Mouse (Mus musculus): ENCODE measurements at regions not wholly inside any gene's neighbourhood (a gene's known extent, or its start where the extent isn't known, plus 50 kb on each side); places are given as distances from the start of the nearest gene placed in this dataset.

DNA sequence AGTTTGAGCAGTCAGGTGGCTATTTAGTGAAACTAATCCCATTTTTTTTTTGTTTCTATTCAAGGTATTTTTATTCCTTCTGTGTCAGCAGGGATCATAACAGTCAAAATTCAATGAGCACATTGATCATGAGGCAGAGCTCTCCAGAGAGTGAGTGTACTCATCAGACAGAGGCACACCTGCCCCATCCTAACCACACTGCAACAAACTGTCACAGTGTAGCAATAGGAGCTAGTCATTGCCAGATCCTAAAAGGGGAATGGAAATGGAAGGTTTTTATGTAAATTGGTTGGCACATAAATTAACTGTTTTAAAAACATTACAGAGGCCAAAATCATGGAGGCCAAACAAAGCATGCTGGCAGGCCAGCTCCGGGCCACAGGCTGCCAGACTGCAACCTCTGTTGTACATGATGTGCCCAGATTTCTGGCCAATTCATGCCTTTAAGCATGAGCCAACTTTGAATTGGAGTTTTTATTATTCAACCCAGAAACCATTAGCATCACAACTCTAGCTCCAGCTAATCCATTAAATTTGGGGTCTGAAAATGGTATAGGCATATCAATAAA lies 244.9 kb downstream of the Fscb start:
- Histone ChIP-seq H3K4me3 (ENCODE audit: control insufficient read depth in 1 of 2, insufficient read depth in 1 of 2, low read depth in 2 of 2, low read length in 2 of 2) (no peak overlapping the region), H3K27me3 (ENCODE audit: control insufficient read depth in 1 of 2, insufficient read depth in 2 of 2, low read length in 2 of 2) (no peaks in the 10 kb centered on the region), H3K9me3 (replicated peaks; ENCODE audit: insufficient read depth, low read length) (no peaks in the 10 kb centered on the region), H3K79me2 (ENCODE audit: control insufficient read depth, insufficient read depth, low read length, poor library complexity) (no peaks in the 10 kb centered on the region), H3K9ac (ENCODE audit: control insufficient read depth, low read depth, low read length, poor library complexity, severe bottlenecking) (no peak overlapping the region), H3K36me3 (ENCODE audit: control insufficient read depth in 1 of 2, insufficient read depth in 2 of 2, low read length in 2 of 2) (no peaks in the 10 kb centered on the region), H3K4me1 (ENCODE audit: control insufficient read depth in 1 of 2, insufficient read depth in 2 of 2, low read length in 2 of 2) (no peaks in the 10 kb centered on the region), H3K27ac (ENCODE audit: control insufficient read depth, low read depth, low read length) (no peak overlapping the region)
- DNase-seq (ENCODE audit: low read depth, low spot score) = no peak
- TF ChIP-seq MYB (IDR thresholded peaks at IDR 0.05; ENCODE audit: low read depth, low read length) (no peak), RAD21 (IDR thresholded peaks at IDR 0.05; ENCODE audit: low read depth, low read length) (no peak), SIN3A (IDR thresholded peaks at IDR 0.05; ENCODE audit: low read length) (no peak), MAFK (IDR thresholded peaks at IDR 0.05; ENCODE audit: borderline replicate concordance, low read depth, low read length) (no peak), ELF1 (IDR thresholded peaks at IDR 0.05; ENCODE audit: low read depth, low read length) (no peak), MYC (IDR thresholded peaks at IDR 0.05; ENCODE audit: low read depth, low read length) (no peak), CTCF (IDR thresholded peaks at IDR 0.05 in 2 of 3, conservative IDR thresholded peaks at IDR 0.05 in 1 of 3; ENCODE audit: control insufficient read depth in 1 of 3, insufficient read depth in 1 of 3, low read depth in 2 of 3, low read length in 3 of 3, poor library complexity in 1 of 3, severe bottlenecking in 1 of 3) (no peak), EP300 (IDR thresholded peaks at IDR 0.05; ENCODE audit: low read depth in 1 of 2, low read length in 2 of 2) (no peak), KAT2A (conservative IDR thresholded peaks at IDR 0.05; ENCODE audit: low read depth, low read length) (no peak), HCFC1 (IDR thresholded peaks at IDR 0.05; ENCODE audit: low read depth, low read length) (no peak), GATA1 (IDR thresholded peaks at IDR 0.05; ENCODE audit: low read depth, low read length) (no peak), CHD1 (IDR thresholded peaks at IDR 0.05; ENCODE audit: low read depth, low read length) (no peak), ZNF384 (IDR thresholded peaks at IDR 0.05; ENCODE audit: low read depth, low read length) (no peak), ZC3H11A (IDR thresholded peaks at IDR 0.05; ENCODE audit: low read depth, low read length) (no peak), ETS1 (IDR thresholded peaks at IDR 0.05; ENCODE audit: low read depth, low read length) (no peak), MXI1 (IDR thresholded peaks at IDR 0.05; ENCODE audit: low read depth, low read length) (no peak), TBP (IDR thresholded peaks at IDR 0.05; ENCODE audit: low read depth, low read length) (no peak)

DNA sequence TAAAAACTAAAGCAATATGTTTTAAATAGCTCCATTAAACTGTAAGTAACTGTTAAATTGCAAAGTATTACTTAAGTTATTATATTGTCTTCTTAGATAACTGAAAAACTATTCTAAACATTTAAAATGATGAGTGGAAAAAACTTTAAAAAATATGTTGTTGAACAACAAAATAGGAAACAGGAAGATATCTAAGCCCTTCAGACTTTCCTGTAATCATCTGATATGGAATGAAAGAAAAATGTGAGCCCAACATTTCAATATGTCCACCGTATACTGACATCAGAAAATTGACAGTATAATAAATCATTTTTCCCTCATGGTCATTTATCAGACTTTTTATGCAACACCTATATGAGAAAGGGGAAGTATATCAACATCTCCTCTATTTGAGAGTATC lies 258.1 kb downstream of the Fscb start:
- no peaks in the 10 kb centered on the region; a peak in 1 of 4 replicates for H3K4me1 ChIP-seq (ENCODE audit: control insufficient read depth in 1 of 2, insufficient read depth in 2 of 2, low read length in 2 of 2)
- H3K27ac ChIP-seq (ENCODE audit: control insufficient read depth, low read depth, low read length) = no peak overlapping the region
- H3K36me3 ChIP-seq (ENCODE audit: control insufficient read depth in 1 of 2, insufficient read depth in 2 of 2, low read length in 2 of 2) = no peaks in the 10 kb centered on the region; a peak in 1 of 4 replicates
- H3K27me3 ChIP-seq (ENCODE audit: control insufficient read depth in 1 of 2, insufficient read depth in 2 of 2, low read length in 2 of 2) = no peaks in the 10 kb centered on the region
- H3K4me3 ChIP-seq (ENCODE audit: control insufficient read depth in 1 of 2, insufficient read depth in 1 of 2, low read depth in 2 of 2, low read length in 2 of 2) = no peak overlapping the region
- no peak overlapping the region for H3K9ac ChIP-seq (ENCODE audit: control insufficient read depth, low read depth, low read length, poor library complexity, severe bottlenecking)
- DNase-seq (ENCODE audit: low read depth, low spot score) = peak; percentile 19
- peak; percentile 47 to 55; a peak in 2 of 4 replicates for TF ChIP-seq EP300 (IDR thresholded peaks at IDR 0.05; ENCODE audit: low read depth in 1 of 2, low read length in 2 of 2)
- no peak for TF ChIP-seq RAD21 (IDR thresholded peaks at IDR 0.05; ENCODE audit: low read depth, low read length)
- peak; percentile 55; the same call in 1 of the 2 replicates for TF ChIP-seq TCF12 (IDR thresholded peaks at IDR 0.05; ENCODE audit: low read depth, low read length)
- no peak for TF ChIP-seq MYB (IDR thresholded peaks at IDR 0.05; ENCODE audit: low read depth, low read length)
- no peak for TF ChIP-seq TBP (IDR thresholded peaks at IDR 0.05; ENCODE audit: low read depth, low read length)
- no peak for TF ChIP-seq MAFK (IDR thresholded peaks at IDR 0.05; ENCODE audit: borderline replicate concordance, low read depth, low read length)
- no peak for TF ChIP-seq CTCF (IDR thresholded peaks at IDR 0.05 in 2 of 3, conservative IDR thresholded peaks at IDR 0.05 in 1 of 3; ENCODE audit: control insufficient read depth in 1 of 3, insufficient read depth in 1 of 3, low read depth in 2 of 3, low read length in 3 of 3, poor library complexity in 1 of 3, severe bottlenecking in 1 of 3)
- no peak for TF ChIP-seq MXI1 (IDR thresholded peaks at IDR 0.05; ENCODE audit: low read depth, low read length)
- TF ChIP-seq CHD1 (IDR thresholded peaks at IDR 0.05; ENCODE audit: low read depth, low read length) = no peak
- no peaks in the 10 kb centered on the region for H3K79me2 ChIP-seq (ENCODE audit: control insufficient read depth, insufficient read depth, low read length, poor library complexity)
- H3K9me3 ChIP-seq (replicated peaks; ENCODE audit: insufficient read depth, low read length) = no peaks in the 10 kb centered on the region

Measured in MEL (cell line).